ENCODE assay signal across 13 mouse cellular contexts in the genomic region with DNA sequence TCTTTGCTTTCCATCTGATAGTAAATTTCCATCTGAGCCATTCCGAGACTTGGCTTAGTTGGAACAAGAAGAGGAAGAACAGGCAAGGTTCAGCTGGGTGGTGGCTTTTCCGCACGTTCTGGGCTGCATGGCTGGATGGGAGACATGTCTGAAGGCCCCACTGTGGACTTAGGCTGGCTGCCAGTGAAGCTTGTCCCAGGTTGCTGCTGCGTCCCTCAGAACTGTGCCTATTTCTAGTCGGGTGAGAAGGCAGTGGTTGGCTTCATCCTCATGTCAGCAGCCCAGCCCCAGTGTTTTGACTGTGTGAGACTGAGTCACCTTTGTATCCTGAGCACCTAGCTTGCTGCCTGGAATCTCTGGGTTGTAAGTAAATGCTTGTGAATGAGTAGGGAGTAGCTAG. TPM values are rescaled to one million over a fixed set of nuclear protein-coding genes. Genes with fewer than 3 reads are reported as not detected.
DNase-seq lines count a peak whose midpoint lies in the region; ATAC-seq and TF ChIP-seq lines count a peak whose summit lies in the region.
"Had no signal": no experiment of that assay in that cellular context is flagged by ENCODE, and none has a peak within 500 bp of the region (broad histone marks: within the 10 kb centered on the region; RNA-seq: fewer than 3 reads in every experiment).

No protein-coding gene starts in this region.

- TF ChIP-seq CTCF in lung, adult 2 months (IDR thresholded peaks at IDR 0.05; ENCODE audit: insufficient read depth, low read length): no peak
- no peak for TF ChIP-seq CTCF in heart, postnatal 0 days (IDR thresholded peaks at IDR 0.05; ENCODE audit: low read depth)

- TF ChIP-seq EP300 in heart, postnatal 0 days (IDR thresholded peaks at IDR 0.05; ENCODE audit: low read depth): no peak

- no peak overlapping the region for H3K9ac ChIP-seq in embryonic facial prominence, embryonic 14.5 days (ENCODE audit: low read depth, low read length)
- no peak overlapping the region for H3K9ac ChIP-seq in lung, embryonic 16.5 days (ENCODE audit: low read length)
- H3K9ac ChIP-seq in heart, postnatal 0 days (replicated peaks; ENCODE audit: low read depth, low read length): 0 out of 2 replicates have a peak overlapping the region, but pooled peaks have one; percentile 1

- no peak overlapping the region for H3K4me2 ChIP-seq in embryonic facial prominence, embryonic 14.5 days (ENCODE audit: low read depth, low read length)
- no peak overlapping the region for H3K4me2 ChIP-seq in lung, embryonic 16.5 days (ENCODE audit: low read depth, low read length)
- H3K4me2 ChIP-seq in heart, postnatal 0 days (ENCODE audit: low read depth, low read length): no peak overlapping the region
- no peak overlapping the region for H3K4me2 ChIP-seq in myocyte (ENCODE audit: low read depth)

- H3K27ac ChIP-seq in embryonic facial prominence, embryonic 14.5 days (replicated peaks; ENCODE audit: low read depth, low read length): no peak overlapping the region
- no peak overlapping the region for H3K27ac ChIP-seq in embryonic facial prominence, embryonic 10.5 days (replicated peaks)
- peak overlapping the region; percentile 48; the same call in 1 of the 2 replicates for H3K27ac ChIP-seq in lung, embryonic 16.5 days (ENCODE audit: low read length)
- H3K27ac ChIP-seq in heart, postnatal 0 days (ENCODE audit: low read depth): peak overlapping the region; percentile 80

- DNase-seq in embryonic facial prominence, embryonic 14.5 days (ENCODE audit: low spot score): peak; percentile 43
- DNase-seq in embryonic facial prominence, embryonic 10.5 days (ENCODE audit: low spot score): no peak
- no peak for DNase-seq in lung, adult 2 months
- DNase-seq in heart, postnatal 0 days (ENCODE audit: low spot score): peak; percentile 76
- DNase-seq in adrenal gland, postnatal 36 days: no peak
- DNase-seq in thymus, postnatal 4 days: no peak
- DNase-seq: adrenal gland, adult 2 months; B cell, adult 2 months; cerebellum, adult 18-20 months had no signal

- no peaks in the 10 kb centered on the region for H3K9me3 ChIP-seq in embryonic facial prominence, embryonic 14.5 days (ENCODE audit: control insufficient read depth, low read length)
- no peaks in the 10 kb centered on the region for H3K9me3 ChIP-seq in embryonic facial prominence, embryonic 10.5 days
- H3K9me3 ChIP-seq in lung, embryonic 16.5 days (ENCODE audit: control insufficient read depth, low read length): no peaks in the 10 kb centered on the region
- H3K9me3 ChIP-seq in heart, postnatal 0 days (replicated peaks; ENCODE audit: control insufficient read depth, low read length): no peaks in the 10 kb centered on the region

- H3ac ChIP-seq in myocyte (ENCODE audit: control insufficient read depth, insufficient read length): no peak overlapping the region

- H3K4me3 ChIP-seq in embryonic facial prominence, embryonic 14.5 days (ENCODE audit: low read depth, low read length): no peak overlapping the region
- no peak overlapping the region for H3K4me3 ChIP-seq in embryonic facial prominence, embryonic 10.5 days
- no peak overlapping the region for H3K4me3 ChIP-seq in lung, embryonic 16.5 days (ENCODE audit: low read length)
- H3K4me3 ChIP-seq in lung, adult 2 months (replicated peaks; ENCODE audit: extremely low read depth, low read depth, low read length): no peak overlapping the region
- H3K4me3 ChIP-seq in heart, postnatal 0 days (ENCODE audit: low read depth, low read length): no peak overlapping the region
- no peak overlapping the region for H3K4me3 ChIP-seq in myocyte

- H3K36me3 ChIP-seq in embryonic facial prominence, embryonic 14.5 days (ENCODE audit: control insufficient read depth, insufficient read depth, low read length): 0 out of 2 replicates have a peak, but pooled peaks cover 14% of the 10 kb centered on the region
- H3K36me3 ChIP-seq in embryonic facial prominence, embryonic 10.5 days (replicated peaks): peaks cover 14% of the 10 kb centered on the region
- no peaks in the 10 kb centered on the region for H3K36me3 ChIP-seq in lung, embryonic 16.5 days (ENCODE audit: control insufficient read depth, insufficient read depth, low read length)
- peaks cover 6% of the 10 kb centered on the region for H3K36me3 ChIP-seq in heart, postnatal 0 days (replicated peaks; ENCODE audit: control insufficient read depth, insufficient read depth, low read length)
- peaks cover 11% of the 10 kb centered on the region for H3K36me3 ChIP-seq in myocyte (ENCODE audit: control insufficient read depth, insufficient read depth)

- TF ChIP-seq POLR2A in lung, adult 2 months (IDR thresholded peaks at IDR 0.05; ENCODE audit: borderline replicate concordance, extremely low read depth, low read depth, low read length): no peak
- no peak for TF ChIP-seq POLR2A in myocyte (IDR thresholded peaks at IDR 0.05; ENCODE audit: insufficient read length, low read depth)

- no peaks in the 10 kb centered on the region for H3K79me2 ChIP-seq in myocyte (ENCODE audit: control insufficient read depth, insufficient read depth)

- 71% methylated on average over 5 of the region's 5 CpGs for WGBS in embryonic facial prominence, embryonic 14.5 days
- WGBS in embryonic facial prominence, embryonic 10.5 days: 87% methylated on average over 5 of the region's 5 CpGs
- WGBS in lung, embryonic 16.5 days: 53% methylated on average over 5 of the region's 5 CpGs
- WGBS in lung, adult 2 months: 58% methylated on average over 5 of the region's 5 CpGs
- 17% methylated on average over 5 of the region's 5 CpGs for WGBS in heart, postnatal 0 days

- peaks cover 42% of the 10 kb centered on the region for H3K4me1 ChIP-seq in embryonic facial prominence, embryonic 14.5 days (ENCODE audit: control insufficient read depth, insufficient read depth, low read length)
- H3K4me1 ChIP-seq in embryonic facial prominence, embryonic 10.5 days: peaks cover 24% of the 10 kb centered on the region
- H3K4me1 ChIP-seq in lung, embryonic 16.5 days (replicated peaks; ENCODE audit: control insufficient read depth, insufficient read depth, low read length): peaks cover 23% of the 10 kb centered on the region
- H3K4me1 ChIP-seq in lung, adult 2 months (ENCODE audit: control insufficient read depth, insufficient read depth, low read length): peaks cover 21% of the 10 kb centered on the region
- H3K4me1 ChIP-seq in heart, postnatal 0 days (ENCODE audit: control insufficient read depth, insufficient read depth): peaks cover 62% of the 10 kb centered on the region

- no peaks in the 10 kb centered on the region for H3K27me3 ChIP-seq in embryonic facial prominence, embryonic 14.5 days (replicated peaks; ENCODE audit: control insufficient read depth, insufficient read depth, low read length)
- H3K27me3 ChIP-seq in embryonic facial prominence, embryonic 10.5 days (replicated peaks; ENCODE audit: low read depth, poor library complexity, severe bottlenecking): no peaks in the 10 kb centered on the region
- H3K27me3 ChIP-seq in lung, embryonic 16.5 days (ENCODE audit: control insufficient read depth, insufficient read depth, low read depth, low read length): no peaks in the 10 kb centered on the region
- no peaks in the 10 kb centered on the region for H3K27me3 ChIP-seq in heart, postnatal 0 days (ENCODE audit: control insufficient read depth, insufficient read depth, low read length)
- no peaks in the 10 kb centered on the region for H3K27me3 ChIP-seq in myocyte (ENCODE audit: control insufficient read depth, insufficient read depth, insufficient read length)

- ATAC-seq in embryonic facial prominence, embryonic 14.5 days (ENCODE audit: low read depth): no peak
- no peak for ATAC-seq in lung, embryonic 16.5 days (ENCODE audit: low read depth)
- ATAC-seq in heart, postnatal 0 days (ENCODE audit: insufficient read depth, low read depth): peak; percentile 30
- ATAC-seq: inflammation-experienced regulatory T-cells, adult 6 months; midbrain, embryonic 16.5 days had no signal

TF ChIP-seq in myocyte, 11 proteins besides CTCF, POLR2A, EP300 and RAD21:
- TF ChIP-seq POLR2AphosphoS2 (IDR thresholded peaks at IDR 0.05; ENCODE audit: insufficient read length, low read depth) (peak; percentile 28), E2F4 (IDR thresholded peaks at IDR 0.05; ENCODE audit: insufficient read depth) (no peak)
TF ChIP-seq in myocyte: peak in this region for 1.

RNA-seq across cellular contexts. Expression of a gene that starts 9.0 kb away (rescaled TPM):
- 107 and 120 TPM in 2 replicates for polyA plus RNA-seq in embryonic facial prominence, embryonic 14.5 days (2014; fragmentation: Nextera tagmentation; extraction: Ambion mirVana)
- 36.5 and 36.8 TPM in 2 replicates for polyA plus RNA-seq in embryonic facial prominence, embryonic 10.5 days (2016; fragmentation: Nextera tagmentation; extraction: Ambion mirVana)
- polyA plus RNA-seq in lung, embryonic 16.5 days (2015; fragmentation: Nextera tagmentation; extraction: Ambion mirVana): 41.4 and 47.4 TPM in 2 replicates
- polyA plus RNA-seq in lung, adult 2 months (2012; rRNA removed): 25.9 and 30.0 TPM in 2 replicates
- total RNA-seq in heart, postnatal 0 days (2014; rRNA removed; ENCODE audit: low replicate concordance): 49.0 and 67.2 TPM in 2 replicates
- polyA plus RNA-seq in heart, postnatal 0 days (2015; fragmentation: Nextera tagmentation; extraction: Ambion mirVana): 18.9 and 19.8 TPM in 2 replicates
- 89.0 TPM for polyA plus RNA-seq in myocyte (2012; fragmentation: generic; extraction: Trizol)
- total RNA-seq in adrenal gland, postnatal 36 days (2021): 10 to 100 TPM; 29.2 to 41.5 TPM
- polyA plus RNA-seq: inflammation-experienced regulatory T-cells, adult 6 months had no signal

RNA-seq across cellular contexts. Expression of a gene that starts 40.1 kb away (rescaled TPM):
- polyA plus RNA-seq in embryonic facial prominence, embryonic 14.5 days (2014; fragmentation: Nextera tagmentation; extraction: Ambion mirVana): 115 and 132 TPM in 2 replicates
- polyA plus RNA-seq in embryonic facial prominence, embryonic 10.5 days (2016; fragmentation: Nextera tagmentation; extraction: Ambion mirVana): 91.1 and 112 TPM in 2 replicates
- 12.6 and 15.6 TPM in 2 replicates for polyA plus RNA-seq in lung, embryonic 16.5 days (2015; fragmentation: Nextera tagmentation; extraction: Ambion mirVana)
- polyA plus RNA-seq in lung, adult 2 months (2012; rRNA removed): 22.9 and 25.6 TPM in 2 replicates
- 14.2 and 29.3 TPM in 2 replicates for total RNA-seq in heart, postnatal 0 days (2014; rRNA removed; ENCODE audit: low replicate concordance)
- 23.6 and 26.6 TPM in 2 replicates for polyA plus RNA-seq in heart, postnatal 0 days (2015; fragmentation: Nextera tagmentation; extraction: Ambion mirVana)
- polyA plus RNA-seq in myocyte (2012; fragmentation: generic; extraction: Trizol): 469 TPM
- total RNA-seq in adrenal gland, postnatal 36 days (2021): 10 to 100 TPM in 1 of 2 experiments, 1 to 10 TPM in 1; 6.5 to 29.5 TPM

Comparison
In these comparisons a context has a peak if more than half of its experiments do, and no peak if none do; other contexts are left out.
1. DNase-seq: peak in embryonic facial prominence, embryonic 14.5 days (single experiment) and heart, postnatal 0 days (single experiment); none in embryonic facial prominence, embryonic 10.5 days (single experiment), lung, adult 2 months (single experiment), adrenal gland, postnatal 36 days (0 of 2) and thymus, postnatal 4 days (single experiment).
2. H3K27ac ChIP-seq: peak in lung, embryonic 16.5 days (single experiment) and heart, postnatal 0 days (single experiment); none in embryonic facial prominence, embryonic 14.5 days (single experiment) and embryonic facial prominence, embryonic 10.5 days (single experiment).